Mouse (Mus musculus): ENCODE data around the gene Ctdspl.

DNA sequence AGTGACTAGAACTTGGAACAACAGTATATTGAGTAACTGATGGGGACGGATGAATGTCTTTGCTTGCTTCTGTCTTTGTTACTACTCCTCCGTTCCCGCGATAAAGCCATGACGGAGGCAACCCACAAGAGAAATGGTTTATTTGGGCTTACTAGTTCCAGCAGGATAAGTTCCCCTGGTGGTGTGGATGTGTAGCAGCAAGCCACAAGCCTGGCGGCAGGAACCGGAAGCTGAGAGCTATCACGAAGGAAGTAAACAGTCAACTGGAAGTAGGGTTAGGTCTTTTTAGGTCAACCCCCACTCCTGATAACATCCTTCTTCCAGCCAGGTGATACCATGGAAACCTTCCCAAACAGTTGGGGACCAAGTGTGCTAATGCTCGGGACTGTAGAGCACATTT, 7.5 kb downstream of the Ctdspl start:
- 0 out of 2 replicates have a peak, but pooled peaks have one; percentile 12 for TF ChIP-seq CTCF (IDR thresholded peaks at IDR 0.05; ENCODE audit: low read depth)
- no peak for TF ChIP-seq EP300 (IDR thresholded peaks at IDR 0.05; ENCODE audit: low read depth)
